Mouse (Mus musculus) kidney, embryonic 14.5 days (tissue): Measurements from ENCODE around the gene Ppcdc. TPM values are rescaled to one million over a fixed set of nuclear protein-coding genes. Genes with fewer than 3 reads are reported as not detected.
A peak's percentile ranks its signal among the peaks of the same experiment; 100 is the strongest.

Experiments used
- ATAC-seq: fragments of 200-750 bp; cut with Nextera tagmentation; 2 replicates; pipeline ENCODE4 v1.8.0; 2017; ENCODE audit warnings: moderate number of reproducible peaks, mild to moderate bottlenecking, moderate TSS enrichment, moderate library complexity; ENCODE audit not compliant: low FRiP score, low TSS enrichment
- H3K27ac ChIP-seq: fragments of 300-500 bp; sonication (generic); 2 replicates; pipeline ENCODE4 v1.5.1; 2014; ENCODE audit warnings: low read depth, mild to moderate bottlenecking, low read length, moderate library complexity, mixed read lengths
- H3K27me3 ChIP-seq: fragments of 300-500 bp; sonication (generic); 2 replicates; pipeline ENCODE4 v1.6.1; 2014; ENCODE audit warnings: mild to moderate bottlenecking, low read length; ENCODE audit not compliant: control insufficient read depth, insufficient read depth
- H3K36me3 ChIP-seq: fragments of 300-500 bp; sonication (generic); 2 replicates; pipeline ENCODE4 v1.6.1; 2014; ENCODE audit warnings: low read length, mixed read lengths; ENCODE audit not compliant: control insufficient read depth, insufficient read depth
- H3K4me1 ChIP-seq: fragments of 300-500 bp; sonication (generic); 2 replicates; pipeline ENCODE4 v1.6.1; 2014; ENCODE audit warnings: low read length, mixed read lengths; ENCODE audit not compliant: control insufficient read depth, insufficient read depth
- H3K4me2 ChIP-seq: fragments of 300-500 bp; sonication (generic); replicated peaks from 2 replicates; pipeline ENCODE4 v1.6.1; 2014; ENCODE audit warnings: low read depth, mild to moderate bottlenecking, low read length
- H3K4me3 ChIP-seq: fragments of 300-500 bp; sonication (generic); 2 replicates; pipeline ENCODE4 v1.5.1; 2014; ENCODE audit warnings: mild to moderate bottlenecking, low read length
- H3K9ac ChIP-seq: fragments of 300-500 bp; sonication (generic); 2 replicates; pipeline ENCODE4 v1.6.1; 2014; ENCODE audit warnings: low read depth, mild to moderate bottlenecking, low read length, moderate library complexity
- H3K9me3 ChIP-seq: fragments of 300-500 bp; sonication (generic); 2 replicates; pipeline ENCODE4 v1.6.1; 2016; ENCODE audit warnings: low read length; ENCODE audit not compliant: control insufficient read depth
- WGBS: fragments of 180-500 bp; shearing (Covaris S2); extraction: QIAGEN DNeasy Blood & Tissue Kit; methylation state at CpG from one replicate; pipeline ENCODE4 v1.1.7; 2014; 5-methylcytosine and 5-hydroxymethylcytosine counted together
- polyA plus RNA-seq: library from polyadenylated mRNA; unstranded; fragments of >200 nt; fragmentation: Nextera tagmentation; extraction: Ambion mirVana; gene quantifications from 2 replicates; pipeline ENCODE4 v1.2.1, GENCODE M21; 2014

The Ppcdc gene
- 22.9 and 30.4 TPM in 2 replicates for polyA plus RNA-seq

DNA sequence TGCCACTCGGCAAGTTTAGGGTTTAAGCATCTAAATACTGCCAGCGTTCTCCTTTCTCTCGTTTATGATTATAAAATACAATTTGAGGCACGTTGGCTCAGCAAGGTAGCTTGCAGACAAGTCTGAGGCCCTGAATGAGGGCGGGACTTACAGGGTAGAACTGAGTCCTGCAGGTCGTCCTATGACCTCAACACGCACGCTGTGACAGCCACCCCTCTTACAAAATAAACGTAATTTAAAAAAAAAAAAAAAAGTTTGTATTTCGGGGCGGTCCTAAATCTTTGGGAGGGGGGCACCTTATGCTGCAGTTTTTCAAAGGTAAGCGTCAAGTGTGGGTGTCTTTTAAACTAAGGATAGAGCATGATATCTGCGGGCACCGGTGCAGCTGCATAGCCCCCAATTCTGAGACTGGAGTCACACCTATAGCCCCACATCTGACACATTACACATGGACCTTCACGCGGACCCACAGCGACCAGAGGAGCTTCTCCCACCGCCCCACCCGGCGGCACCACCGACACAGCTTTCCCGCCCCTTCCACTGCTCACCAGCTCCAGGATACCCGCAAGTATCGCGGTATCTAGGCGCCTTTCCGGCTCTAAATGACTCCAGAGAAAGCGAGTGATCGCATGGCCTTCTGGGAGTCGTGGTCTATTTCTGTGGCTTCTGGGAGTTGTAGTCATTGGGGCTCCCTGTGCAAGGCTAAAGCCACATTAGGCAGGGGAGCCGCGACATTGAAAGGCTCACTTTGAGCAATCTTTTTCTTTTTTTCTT, at the start of gene Ppcdc:
Gene Ppcdc, minus strand, starts transcription at position 603 of the 774 bp plus-strand sequence.
- H3K27ac ChIP-seq, result peak within 1 kb of the TSS; percentile 65; the same call in 1 of the 2 replicates
- peak; percentile 94 for ATAC-seq
- no peaks in the 10 kb centered on the region for H3K9me3 ChIP-seq
- H3K4me1 ChIP-seq, result peaks cover 19% of the 10 kb centered on the region
- peak within 1 kb of the TSS; percentile 42 for H3K4me3 ChIP-seq
- H3K36me3 ChIP-seq, result no peaks in the 10 kb centered on the region; the same call in 1 of the 2 replicates
- WGBS, result 3% methylated on average over 32 of the region's 32 CpGs
- H3K9ac ChIP-seq, result peak within 1 kb of the TSS; percentile 65
- H3K27me3 ChIP-seq, result no peaks in the 10 kb centered on the region
- peak within 1 kb of the TSS; percentile 53 for H3K4me2 ChIP-seq

DNA sequence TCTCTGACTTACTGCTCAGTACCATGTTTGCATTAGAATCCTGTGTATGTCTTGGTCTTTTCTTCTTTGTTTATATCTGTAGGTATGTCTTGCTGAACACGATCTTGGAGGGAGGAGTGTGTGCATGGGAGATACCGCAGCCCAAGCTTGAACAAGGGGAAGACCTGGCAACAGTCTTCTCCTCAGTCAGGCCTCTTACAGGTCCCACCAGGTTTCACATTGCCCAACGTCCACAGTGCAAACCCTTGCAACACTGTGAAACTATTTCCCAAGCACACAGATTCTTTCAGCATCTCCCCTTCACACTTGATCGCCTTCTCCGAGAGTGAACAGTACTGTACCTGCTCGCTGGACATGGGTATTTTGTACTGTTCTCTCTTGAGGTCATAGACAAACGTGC, 47.9 kb upstream of the Ppcdc start:
- H3K4me1 ChIP-seq, result no peaks in the 10 kb centered on the region; the same call in 1 of the 2 replicates
- H3K4me3 ChIP-seq, result no peak overlapping the region
- ATAC-seq, result no peak
- 68% methylated on average over 7 of the region's 7 CpGs for WGBS
- no peaks in the 10 kb centered on the region; the same call in 1 of the 2 replicates for H3K27me3 ChIP-seq
- H3K36me3 ChIP-seq, result no peaks in the 10 kb centered on the region
- no peak overlapping the region for H3K9ac ChIP-seq
- no peak overlapping the region for H3K27ac ChIP-seq
- no peak overlapping the region for H3K4me2 ChIP-seq
- no peaks in the 10 kb centered on the region for H3K9me3 ChIP-seq

DNA sequence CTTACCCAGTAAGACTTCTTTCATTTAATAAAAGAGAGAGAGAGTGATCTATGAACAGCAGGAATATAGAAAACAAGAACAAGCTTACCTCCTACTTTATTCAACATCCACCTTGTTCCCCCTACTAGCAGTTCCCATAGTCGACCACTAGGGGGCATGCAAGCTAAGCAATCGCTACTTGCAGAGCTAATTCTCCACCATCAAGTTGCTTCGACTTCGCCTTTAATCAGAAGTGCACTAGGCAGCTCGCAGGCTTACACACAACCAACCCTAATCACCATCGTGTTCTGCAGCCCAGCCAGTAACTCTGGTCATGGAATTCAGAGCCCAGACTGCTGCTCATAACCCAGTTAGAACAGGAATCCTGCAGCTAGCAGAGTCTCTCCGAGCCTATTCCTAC, 45.9 kb upstream of the Ppcdc start:
- Histone ChIP-seq H3K27me3 (no peaks in the 10 kb centered on the region; the same call in 1 of the 2 replicates), H3K9me3 (no peaks in the 10 kb centered on the region), H3K27ac (no peak overlapping the region), H3K36me3 (no peaks in the 10 kb centered on the region), H3K4me1 (no peaks in the 10 kb centered on the region; the same call in 1 of the 2 replicates), H3K9ac (no peak overlapping the region), H3K4me3 (no peak overlapping the region), H3K4me2 (no peak overlapping the region)
- 17% methylated on average over 7 of the region's 7 CpGs for WGBS
- no peak for ATAC-seq

DNA sequence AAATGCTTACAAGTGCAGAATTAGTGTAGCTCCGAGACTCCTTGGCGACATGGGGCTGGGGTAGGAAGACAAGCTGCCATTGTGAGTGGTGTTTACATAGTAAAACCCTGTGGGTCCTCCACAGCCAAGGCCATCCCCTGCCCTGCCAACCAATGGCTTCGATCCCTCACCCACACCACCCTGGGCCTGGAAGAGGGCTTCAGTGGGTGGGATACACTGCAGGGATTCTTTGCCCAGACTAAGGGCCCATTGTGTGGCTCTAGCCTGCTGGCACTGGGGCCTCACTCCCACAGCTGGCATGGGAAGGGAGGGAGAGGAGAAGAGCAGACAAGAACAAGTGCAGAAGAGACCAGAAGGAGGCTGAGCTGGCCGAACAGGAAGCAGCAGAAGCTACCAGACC, 29.0 kb upstream of the Ppcdc start:
- no peaks in the 10 kb centered on the region for H3K9me3 ChIP-seq
- no peaks in the 10 kb centered on the region for H3K27me3 ChIP-seq
- WGBS, result 84% methylated on average over 4 of the region's 4 CpGs
- H3K27ac ChIP-seq, result no peak overlapping the region
- H3K9ac ChIP-seq, result no peak overlapping the region
- no peaks in the 10 kb centered on the region for H3K36me3 ChIP-seq
- H3K4me3 ChIP-seq, result no peak overlapping the region
- no peak overlapping the region for H3K4me2 ChIP-seq
- ATAC-seq, result no peak
- peaks cover 8% of the 10 kb centered on the region; the same call in 1 of the 2 replicates for H3K4me1 ChIP-seq

DNA sequence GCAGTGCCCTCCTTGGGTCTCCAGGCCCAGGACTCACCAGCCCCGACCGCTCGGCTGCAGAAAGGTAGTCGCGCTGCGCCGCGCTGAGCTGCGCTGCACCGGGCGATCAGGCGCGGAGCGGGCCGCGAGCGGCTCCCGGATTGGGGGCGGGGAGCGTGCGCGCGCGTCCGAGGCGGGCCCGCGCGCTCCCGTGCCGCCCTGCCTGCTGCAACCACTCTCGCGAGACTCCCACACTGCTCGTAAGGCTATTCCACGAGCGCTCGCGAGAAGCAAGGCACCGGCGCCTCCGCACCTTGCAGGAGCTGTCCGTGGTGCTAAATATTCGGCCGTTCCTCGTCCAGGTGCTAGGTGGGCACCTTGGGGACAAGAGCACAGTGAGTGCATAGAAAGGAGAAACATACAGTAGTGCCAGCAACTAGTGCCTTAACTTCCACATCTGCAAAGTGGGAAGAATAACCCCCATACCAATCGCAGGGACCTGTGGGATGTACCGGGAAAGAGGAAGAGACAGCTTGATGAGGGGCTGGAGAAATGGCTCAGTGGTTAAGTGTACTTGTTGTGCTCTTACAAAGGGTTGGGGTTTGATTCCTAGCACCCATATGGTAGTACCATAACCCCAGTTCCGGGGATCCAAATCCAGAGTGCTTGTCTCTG, 28.1 kb upstream of the Ppcdc start, which contains the start of gene Scamp5:
Gene Scamp5, minus strand, starts transcription at position 165 of the 654 bp plus-strand sequence.
- Histone ChIP-seq H3K27ac (no peak within 1 kb of the TSS), H3K4me2 (peak within 1 kb of the TSS; percentile 90), H3K27me3 (no peaks in the 10 kb centered on the region), H3K9me3 (no peaks in the 10 kb centered on the region), H3K4me1 (peaks cover 8% of the 10 kb centered on the region; the same call in 1 of the 2 replicates), H3K4me3 (peak within 1 kb of the TSS; percentile 68), H3K9ac (peak within 1 kb of the TSS; percentile 69), H3K36me3 (no peaks in the 10 kb centered on the region)
- peak; percentile 90 for ATAC-seq
- 2% methylated on average over 47 of the region's 48 CpGs for WGBS

DNA sequence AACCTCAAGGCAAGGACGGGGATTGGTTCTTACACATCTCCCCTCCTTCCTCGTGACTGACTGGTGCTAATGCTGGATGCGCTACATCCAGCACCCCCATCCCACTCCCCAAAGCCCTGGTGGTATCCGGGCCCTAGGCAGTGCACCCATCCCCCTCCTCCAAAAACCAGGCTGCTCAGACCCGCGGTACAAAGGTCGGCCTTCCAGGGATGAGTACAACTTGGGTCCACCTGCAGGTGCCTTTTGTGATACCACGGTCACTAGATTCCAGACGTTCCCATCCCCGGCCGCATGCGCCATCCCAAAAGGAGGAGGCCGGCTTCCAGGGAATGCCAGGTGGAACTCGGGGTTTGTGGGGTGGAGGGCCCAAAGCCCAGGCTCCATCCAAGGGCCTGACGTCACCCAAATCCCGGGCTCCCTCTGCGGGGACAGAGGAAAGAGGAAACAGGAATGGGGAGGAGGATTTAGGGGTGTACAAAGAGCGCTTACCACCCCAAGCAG, 27.4 kb upstream of the Ppcdc start:
- Histone ChIP-seq H3K9ac (peak overlapping the region; percentile 69), H3K4me2 (peak overlapping the region; percentile 90), H3K27me3 (no peaks in the 10 kb centered on the region), H3K36me3 (no peaks in the 10 kb centered on the region), H3K9me3 (no peaks in the 10 kb centered on the region), H3K27ac (no peak overlapping the region), H3K4me3 (peak overlapping the region; percentile 68), H3K4me1 (peaks cover 8% of the 10 kb centered on the region; the same call in 1 of the 2 replicates)
- under 1% methylated on average over 18 of the region's 18 CpGs for WGBS
- ATAC-seq, result peak; percentile 51

DNA sequence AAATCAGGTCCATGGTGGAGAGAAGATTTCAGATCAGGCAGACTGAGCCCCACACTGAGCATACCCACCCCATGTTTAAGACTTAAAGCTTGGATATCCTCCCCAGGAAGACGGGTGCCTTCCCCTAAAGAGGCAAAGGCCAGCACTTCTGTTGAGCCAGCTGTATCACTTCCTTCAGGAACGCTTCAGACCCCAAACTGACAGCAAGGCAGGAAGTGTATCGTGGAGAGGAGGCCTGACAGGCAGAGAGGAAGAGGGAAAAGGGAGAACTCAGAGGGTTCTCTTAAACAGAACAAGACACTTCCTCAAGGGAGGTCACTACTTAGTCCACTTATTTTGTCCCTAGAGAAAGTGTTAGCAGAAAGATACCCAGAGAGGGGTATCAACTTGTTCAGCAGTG, 26.2 kb upstream of the Ppcdc start:
- 63% methylated on average over 3 of the region's 3 CpGs for WGBS
- H3K4me2 ChIP-seq, result no peak overlapping the region
- no peak overlapping the region for H3K9ac ChIP-seq

DNA sequence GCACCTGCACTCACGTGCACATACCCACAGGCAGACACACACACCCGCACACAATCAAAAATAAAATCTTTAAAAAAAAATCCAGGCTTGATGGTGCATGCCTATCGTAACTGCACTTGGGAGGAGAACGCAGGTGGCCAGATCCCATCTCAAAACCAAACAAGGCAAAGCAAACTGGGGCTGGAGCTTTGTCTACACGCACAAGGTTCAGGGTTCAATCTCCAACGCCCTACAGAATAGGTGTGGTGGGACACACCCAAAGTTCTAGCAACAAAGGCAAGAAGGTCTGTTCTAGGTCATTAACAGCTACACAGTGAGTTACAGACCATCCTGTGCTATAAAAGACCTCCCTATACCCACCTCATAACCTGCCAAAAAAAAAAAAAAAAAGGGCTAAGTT, 22.9 kb upstream of the Ppcdc start:
- WGBS, result 77% methylated on average over 6 of the region's 6 CpGs
- Histone ChIP-seq H3K36me3 (no peaks in the 10 kb centered on the region), H3K27me3 (no peaks in the 10 kb centered on the region)

More for the DNA sequence above, 26.2 kb upstream of the Ppcdc start:
- no peak for ATAC-seq
- Histone ChIP-seq H3K27me3 (no peaks in the 10 kb centered on the region), H3K4me1 (peaks cover 8% of the 10 kb centered on the region; the same call in 1 of the 2 replicates), H3K4me3 (no peak overlapping the region), H3K9me3 (no peaks in the 10 kb centered on the region), H3K27ac (no peak overlapping the region), H3K36me3 (no peaks in the 10 kb centered on the region)

More for the DNA sequence above, 22.9 kb upstream of the Ppcdc start:
- Histone ChIP-seq H3K9me3 (no peaks in the 10 kb centered on the region), H3K4me2 (no peak overlapping the region), H3K4me1 (peaks cover 8% of the 10 kb centered on the region; the same call in 1 of the 2 replicates), H3K9ac (no peak overlapping the region), H3K27ac (no peak overlapping the region), H3K4me3 (no peak overlapping the region)
- no peak for ATAC-seq
